Mouse (Mus musculus) brain, embryonic 14.5 days (tissue): ENCODE results near the gene Tyms.

Experiments
- CTCF ChIP-seq: fragments of 200-500 bp; IDR thresholded peaks from 2 replicates; pipeline ENCODE4 v1.5.1; 2012; ENCODE audit warnings: inconsistent platforms, mild to moderate bottlenecking, moderate library complexity, borderline replicate concordance; ENCODE audit not compliant: insufficient read depth, insufficient read length; ENCODE audit errors: extremely low read depth
- POLR2A ChIP-seq: fragments of 200-500 bp; IDR thresholded peaks from 2 replicates; pipeline ENCODE4 v1.6.1; 2012; ENCODE audit warnings: mild to moderate bottlenecking, inconsistent platforms, borderline replicate concordance; ENCODE audit not compliant: poor library complexity, insufficient read depth, insufficient read length, severe bottlenecking; ENCODE audit errors: extremely low read depth

DNA sequence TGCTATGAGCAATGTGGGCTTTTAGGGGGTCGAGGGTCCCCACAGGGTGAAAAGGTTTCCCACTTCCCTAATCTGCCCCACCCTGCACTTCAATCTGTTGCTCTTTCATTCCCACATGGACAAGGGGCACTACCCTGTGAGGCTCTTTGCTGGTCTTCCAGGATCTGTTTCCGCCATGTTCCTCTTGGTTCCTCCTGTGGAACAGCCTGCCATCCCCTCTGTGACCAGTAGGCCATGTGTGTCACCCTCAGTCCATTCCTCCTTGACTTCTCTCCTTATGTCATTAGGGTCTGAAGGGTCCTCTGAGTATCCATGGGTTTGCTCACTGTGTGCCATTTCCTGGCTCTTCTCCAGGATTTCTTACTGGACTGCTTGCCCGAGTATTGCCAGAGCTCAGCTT lies 38.4 kb upstream of the Tyms start:
- peak; percentile 21; the same call in 1 of the 2 replicates for TF ChIP-seq CTCF
- no peak for TF ChIP-seq POLR2A
